Mouse (Mus musculus) MEL (cell line): ENCODE measurements around the gene Slc2a1. TPM values are rescaled to one million over a fixed set of nuclear protein-coding genes. Genes with fewer than 3 reads are reported as not detected.

ENCODE experiments used
- DNase-seq: peaks from one replicate; pipeline ENCODE4 v3.0.0; 2011; ENCODE audit warnings: low read depth, low spot score
- H3K27ac ChIP-seq: 2 replicates; pipeline ENCODE4 v1.5.1; 2012; ENCODE audit warnings: low read depth, mild to moderate bottlenecking, control low read depth, low read length, moderate library complexity; ENCODE audit not compliant: control insufficient read depth
- H3K27me3 ChIP-seq, 2 experiments: fragments of 150-350 bp in 1 of 2; sonication (generic) in 1 of 2; 2 replicates each; pipeline ENCODE4 v1.6.1; 2012; ENCODE audit warnings: low read length in 2 of 2, mild to moderate bottlenecking in 2 of 2, improper control_type of control experiment in 1 of 2, moderate library complexity in 1 of 2; ENCODE audit not compliant: insufficient read depth in 2 of 2, control insufficient read depth in 1 of 2
- H3K36me3 ChIP-seq, 2 experiments: 2 replicates each; pipeline ENCODE4 v1.6.1; 2012 to 2014; ENCODE audit warnings: low read length in 2 of 2, improper control_type of control experiment in 1 of 2, inconsistent platforms in 1 of 2, mild to moderate bottlenecking in 1 of 2; ENCODE audit not compliant: insufficient read depth in 2 of 2, control insufficient read depth in 1 of 2
- H3K4me1 ChIP-seq, 2 experiments: fragments of 150-350 bp in 1 of 2; sonication (generic) in 1 of 2; 2 replicates each; pipeline ENCODE4 v1.6.1; 2012; ENCODE audit warnings: low read length in 2 of 2, improper control_type of control experiment in 1 of 2, mild to moderate bottlenecking in 1 of 2; ENCODE audit not compliant: insufficient read depth in 2 of 2, control insufficient read depth in 1 of 2
- H3K4me3 ChIP-seq, 2 experiments: fragments of 150-350 bp in 1 of 2; sonication (generic) in 1 of 2; 2 replicates each; pipeline ENCODE4 v1.5.1; 2012; ENCODE audit warnings: low read depth in 2 of 2, low read length in 2 of 2, mild to moderate bottlenecking in 2 of 2, moderate library complexity in 2 of 2, control low read depth in 1 of 2, improper control_type of control experiment in 1 of 2; ENCODE audit not compliant: control insufficient read depth in 1 of 2, insufficient read depth in 1 of 2
- H3K79me2 ChIP-seq: 2 replicates; pipeline ENCODE4 v1.6.1; 2012; ENCODE audit warnings: mild to moderate bottlenecking, low read length, moderate library complexity; ENCODE audit not compliant: control insufficient read depth, poor library complexity, insufficient read depth
- H3K9ac ChIP-seq: 2 replicates; pipeline ENCODE4 v1.6.1; 2012; ENCODE audit warnings: low read depth, mild to moderate bottlenecking, control low read depth, low read length, moderate library complexity; ENCODE audit not compliant: control insufficient read depth, poor library complexity, severe bottlenecking
- H3K9me3 ChIP-seq: fragments of 150-350 bp; sonication (generic); replicated peaks from 2 replicates; pipeline ENCODE4 v1.6.1; 2012; ENCODE audit warnings: mild to moderate bottlenecking, low read length, improper control_type of control experiment, moderate library complexity; ENCODE audit not compliant: insufficient read depth
- CHD1 ChIP-seq: IDR thresholded peaks from 2 replicates; pipeline ENCODE4 v1.6.1; 2012; ENCODE audit warnings: low read depth, mild to moderate bottlenecking, inconsistent platforms, low read length, improper control_type of control experiment
- E2F4 ChIP-seq: IDR thresholded peaks from 2 replicates; pipeline ENCODE4 v1.6.1; 2011; ENCODE audit warnings: low read depth, low read length, improper control_type of control experiment, borderline replicate concordance
- ELF1 ChIP-seq: IDR thresholded peaks from 2 replicates; pipeline ENCODE4 v1.6.1; 2014; ENCODE audit warnings: low read depth, mild to moderate bottlenecking, inconsistent platforms, low read length, improper control_type of control experiment, moderate library complexity
- GABPA ChIP-seq: IDR thresholded peaks from 2 replicates; pipeline ENCODE4 v1.6.1; 2012; ENCODE audit warnings: low read depth, mild to moderate bottlenecking, inconsistent platforms, low read length, improper control_type of control experiment, moderate library complexity
- MAFK ChIP-seq: IDR thresholded peaks from 2 replicates; pipeline ENCODE4 v1.6.1; 2011; ENCODE audit warnings: low read depth, mild to moderate bottlenecking, low read length, improper control_type of control experiment, borderline replicate concordance
- MYB ChIP-seq: IDR thresholded peaks from 2 replicates; pipeline ENCODE4 v1.6.1; 2011; ENCODE audit warnings: mild to moderate bottlenecking, low read depth, low read length, improper control_type of control experiment
- MYC ChIP-seq: IDR thresholded peaks from 2 replicates; pipeline ENCODE4 v1.6.1; 2011; ENCODE audit warnings: low read depth, mild to moderate bottlenecking, low read length, improper control_type of control experiment, moderate library complexity
- NELFE ChIP-seq: IDR thresholded peaks from 2 replicates; pipeline ENCODE4 v1.6.1; 2011; ENCODE audit warnings: low read depth, low read length, improper control_type of control experiment
- POLR2A ChIP-seq, 2 experiments: IDR thresholded peaks; 2 replicates each; pipeline ENCODE4 v1.6.1; 2011 to 2012; ENCODE audit warnings: low read length in 2 of 2, mild to moderate bottlenecking in 2 of 2, control low read depth in 1 of 2, improper control_type of control experiment in 1 of 2, low read depth in 1 of 2, moderate library complexity in 1 of 2; ENCODE audit not compliant: control insufficient read depth in 1 of 2, insufficient read depth in 1 of 2, poor library complexity in 1 of 2
- POLR2AphosphoS5 ChIP-seq: IDR thresholded peaks from 2 replicates; pipeline ENCODE4 v1.6.1; 2012; ENCODE audit warnings: low read depth, borderline replicate concordance, mild to moderate bottlenecking, inconsistent platforms, low read length, moderate library complexity, mixed read lengths
- SIN3A ChIP-seq: IDR thresholded peaks from 2 replicates; pipeline ENCODE4 v1.6.1; 2012; ENCODE audit warnings: low read length, improper control_type of control experiment, inconsistent platforms
- TCF12 ChIP-seq: IDR thresholded peaks from 2 replicates; pipeline ENCODE4 v1.6.1; 2014; ENCODE audit warnings: low read depth, mild to moderate bottlenecking, inconsistent platforms, low read length, improper control_type of control experiment, moderate library complexity
- UBTF ChIP-seq: IDR thresholded peaks from 2 replicates; pipeline ENCODE4 v1.6.1; 2012; ENCODE audit warnings: low read depth, mild to moderate bottlenecking, inconsistent platforms, low read length, improper control_type of control experiment, moderate library complexity, borderline replicate concordance; ENCODE audit not compliant: insufficient read depth
- polyA plus RNA-seq, 2 experiments: library from polyadenylated mRNA; stranded (reverse) in 1 of 2; unstranded in 1 of 2; fragments of >175 nt in 1 of 2; fragments of >200 nt in 1 of 2; gene quantifications; 2 replicates each; pipeline versions ENCODE4 v1.2.1 to v1.2.4; 2012; ENCODE audit warnings: low replicate concordance in 2 of 2, low read depth in 1 of 2; ENCODE audit not compliant: insufficient read length in 2 of 2, insufficient read depth in 1 of 2, missing spikeins in 1 of 2
- total RNA-seq: library from RNA; depleted of rRNA; stranded (reverse); fragments of 300-350 nt; gene quantifications from 2 replicates; pipeline ENCODE4 v1.2.3, GENCODE M21; 2012

Slc2a1 gene
- total and polyA plus RNA-seq, 3 experiments: 15.9 to 99.5 TPM; not detected in 1

- peaks cover 2 to 22% of the 10 kb centered on the region in 2 experiments; a peak in 3 of 4 replicates for H3K36me3 ChIP-seq
- DNase-seq: no peak
- H3K4me3 ChIP-seq: no peak overlapping the region
- no peak overlapping the region for H3K27ac ChIP-seq
- no peaks in the 10 kb centered on the region; the same call in 1 of the 2 replicates for H3K79me2 ChIP-seq
- peaks cover 7 to 16% of the 10 kb centered on the region in 2 experiments for H3K4me1 ChIP-seq
- no peaks in the 10 kb centered on the region for H3K27me3 ChIP-seq
- no peak overlapping the region for H3K9ac ChIP-seq
- TF ChIP-seq UBTF: no peak
- TF ChIP-seq SIN3A: 0 out of 2 replicates have a peak, but pooled peaks have one; percentile 20
- H3K9me3 ChIP-seq: no peaks in the 10 kb centered on the region
Observed at GRCm38 (mm10) chr4:119118659-119119077, 10.2 kb downstream of the Slc2a1 start.

GRCm38 (mm10) chr4:119119354-119119753 lies 10.8 kb downstream of the Slc2a1 start:
- no peaks in the 10 kb centered on the region for H3K27me3 ChIP-seq
- H3K9me3 ChIP-seq: no peaks in the 10 kb centered on the region
- H3K27ac ChIP-seq: no peak overlapping the region
- no peaks in the 10 kb centered on the region; the same call in 1 of the 2 replicates for H3K79me2 ChIP-seq
- TF ChIP-seq UBTF (no peak), NELFE (no peak), MYB (no peak), MYC (no peak), CHD1 (no peak), POLR2AphosphoS5 (no peak), MAFK (no peak)
- H3K36me3 ChIP-seq: peaks cover 2 to 22% of the 10 kb centered on the region in 2 experiments; a peak in 3 of 4 replicates
- H3K4me1 ChIP-seq: peaks cover 7 to 16% of the 10 kb centered on the region in 2 experiments
- no peak overlapping the region for H3K4me3 ChIP-seq
- H3K9ac ChIP-seq: no peak overlapping the region
- DNase-seq: no peak

- no peak overlapping the region for H3K27ac ChIP-seq
- H3K27me3 ChIP-seq: no peaks in the 10 kb centered on the region
- TF ChIP-seq POLR2AphosphoS5: no peak
- TF ChIP-seq GABPA: no peak
- TF ChIP-seq E2F4: no peak
- TF ChIP-seq TCF12: no peak
- no peak for TF ChIP-seq ELF1
- TF ChIP-seq POLR2A (IDR thresholded peaks at IDR 0.05; ENCODE audit: control insufficient read depth in 1 of 2, insufficient read depth in 1 of 2, low read depth in 1 of 2, low read length in 2 of 2, poor library complexity in 1 of 2): no peak
- TF ChIP-seq NELFE: no peak
- H3K4me1 ChIP-seq: peaks cover 8 to 16% of the 10 kb centered on the region in 2 experiments
- H3K79me2 ChIP-seq: no peaks in the 10 kb centered on the region; the same call in 1 of the 2 replicates
- no peak for DNase-seq
- H3K9ac ChIP-seq: no peak overlapping the region
- H3K4me3 ChIP-seq: no peak overlapping the region
- peaks cover 2 to 20% of the 10 kb centered on the region in 2 experiments; a peak in 3 of 4 replicates for H3K36me3 ChIP-seq
- H3K9me3 ChIP-seq: no peaks in the 10 kb centered on the region
Observed at GRCm38 (mm10) chr4:119120095-119120494, 11.6 kb downstream of the Slc2a1 start.
